In genomic region chr2:130040190-130040886, GRCm38 (mm10) we compare ENCODE assay signal across 28 mouse cellular contexts. TPM values are rescaled to one million over a fixed set of nuclear protein-coding genes. Genes with fewer than 3 reads are reported as not detected.
A peak's percentile ranks its signal among the peaks of the same experiment; 100 is the strongest.
DNase-seq lines count a peak whose midpoint lies in the region; ATAC-seq and TF ChIP-seq lines count a peak whose summit lies in the region.
"Had no signal": no experiment of that assay in that cellular context is flagged by ENCODE, and none has a peak within 500 bp of the region (broad histone marks: within the 10 kb centered on the region; RNA-seq: fewer than 3 reads in every experiment).

No protein-coding gene starts in this region.

- no peaks in the 10 kb centered on the region for H3K4me1 ChIP-seq in kidney, embryonic 14.5 days (ENCODE audit: control insufficient read depth, insufficient read depth, low read length)
- H3K4me1 ChIP-seq: embryonic facial prominence, embryonic 10.5 days; heart, embryonic 15.5 days had no signal

- no peaks in the 10 kb centered on the region for H3K9me3 ChIP-seq in kidney, embryonic 14.5 days (ENCODE audit: control insufficient read depth, low read length)
- H3K9me3 ChIP-seq: embryonic facial prominence, embryonic 10.5 days; forebrain, embryonic 15.5 days; G1E; heart, embryonic 15.5 days; hindbrain, embryonic 13.5 days had no signal

- H3K4me2 ChIP-seq in kidney, embryonic 14.5 days (replicated peaks; ENCODE audit: low read depth, low read length) = no peak overlapping the region
- H3K4me2 ChIP-seq: forebrain, embryonic 15.5 days; heart, embryonic 11.5 days; heart, embryonic 15.5 days; hindbrain, embryonic 13.5 days had no signal

- ATAC-seq in granulocyte monocyte progenitor cell, adult 5-6 weeks (replicated peaks; ENCODE audit: poor library complexity, severe bottlenecking) = peak; percentile 92
- ATAC-seq in neutrophil, adult 5-6 weeks (ENCODE audit: extremely low read depth, insufficient number of reproducible peaks, low FRiP score, poor library complexity, severe bottlenecking) = peak; percentile 39; the same call in 1 of the 2 replicates
- ATAC-seq in kidney, embryonic 14.5 days (ENCODE audit: low FRiP score, low TSS enrichment) = no peak
- ATAC-seq: CD4-positive, CD25-positive, alpha-beta regulatory T cell, adult 4 months; forebrain, embryonic 15.5 days; hindbrain, postnatal 0 days had no signal

- H3K36me3 ChIP-seq in kidney, embryonic 14.5 days (ENCODE audit: control insufficient read depth, insufficient read depth, low read length) = no peaks in the 10 kb centered on the region
- H3K36me3 ChIP-seq: embryonic facial prominence, embryonic 10.5 days; forebrain, embryonic 15.5 days; G1E; heart, embryonic 15.5 days; hindbrain, embryonic 13.5 days had no signal

- H3K27ac ChIP-seq in left cerebral cortex, adult 2 months = peak overlapping the region; percentile 79
- H3K27ac ChIP-seq in kidney, embryonic 14.5 days (ENCODE audit: low read depth, low read length) = no peak overlapping the region
- H3K27ac ChIP-seq: embryonic facial prominence, embryonic 10.5 days; forebrain, embryonic 15.5 days; heart, embryonic 15.5 days; hindbrain, embryonic 13.5 days; hindbrain, postnatal 0 days had no signal

- no peak for DNase-seq in left cerebral cortex, adult 2 months (ENCODE audit: extremely low spot score in 1 of 2, low spot score in 2 of 2)
- DNase-seq in left cerebral cortex, adult 8-10 months (ENCODE audit: low spot score in 2 of 2) = no peak
- DNase-seq in brain, adult 2 months (ENCODE audit: low read depth, low spot score) = peak; percentile 50
- DNase-seq in embryo, embryonic 10.5 days (ENCODE audit: low spot score) = no peak
- DNase-seq in thymus, postnatal 14 days = no peak
- DNase-seq: adrenal gland, postnatal 25 days; B cell, adult 2 months; cerebellum, adult 11 months; cerebellum, adult 8-10 months; cerebellum, postnatal 14 days; gastrocnemius, postnatal 14 days; heart, adult 11 months; heart, postnatal 14 days had no signal

- H3K4me3 ChIP-seq in left cerebral cortex, adult 2 months = no peak overlapping the region
- H3K4me3 ChIP-seq in kidney, embryonic 14.5 days (ENCODE audit: low read length) = no peak overlapping the region
- H3K4me3 ChIP-seq: embryonic facial prominence, embryonic 10.5 days; erythroblast, embryonic 14.5 days; forebrain, embryonic 15.5 days; heart, embryonic 15.5 days; hindbrain, embryonic 13.5 days had no signal

- intact Hi-C loops in left cerebral cortex, adult 2 months (cut with DNase I) = no loop called here

- no peak for TF ChIP-seq CTCF in left cerebral cortex, adult 2 months (IDR thresholded peaks at IDR 0.05)

- 74% methylated on average over 6 of the region's 6 CpGs for WGBS in kidney, embryonic 14.5 days

- no peaks in the 10 kb centered on the region for H3K27me3 ChIP-seq in kidney, embryonic 14.5 days (ENCODE audit: control insufficient read depth, insufficient read depth, low read length)
- H3K27me3 ChIP-seq: forebrain, embryonic 15.5 days; heart, embryonic 15.5 days; hindbrain, embryonic 13.5 days had no signal

- H3K9ac ChIP-seq in kidney, embryonic 14.5 days (ENCODE audit: low read depth, low read length) = no peak overlapping the region
- H3K9ac ChIP-seq: forebrain, embryonic 15.5 days; heart, embryonic 15.5 days; hindbrain, embryonic 13.5 days had no signal

RNA-seq across cellular contexts. Expression of gene Tgm3, which starts 28.2 kb away (rescaled TPM):
- total RNA-seq in left cerebral cortex, adult 2 months (2021) = 1 to 10 TPM; 3.2 to 3.3 TPM
- total RNA-seq in left cerebral cortex, adult 8-10 months (2022) = 1 to 10 TPM; 2.4 to 3.1 (median 2.6) TPM
- total RNA-seq in granulocyte monocyte progenitor cell, adult 5-6 weeks (2014; fragmentation: Nextera tagmentation) = not detected in 2 replicates
- total RNA-seq in granulocyte monocyte progenitor cell, adult 5-6 weeks (2017) = 0.36 TPM in 1 of 2 replicates, not detected in the other
- total RNA-seq in neutrophil, adult 5-6 weeks (2017) = 0.61 and 0.81 TPM in 2 replicates
- not detected in 2 replicates for polyA plus RNA-seq in kidney, embryonic 14.5 days (2014; fragmentation: Nextera tagmentation; extraction: Ambion mirVana)
- total RNA-seq: gastrocnemius, adult 18-20 months; hindbrain, postnatal 0 days had no signal
- polyA plus RNA-seq: CD4-positive, CD25-positive, alpha-beta regulatory T cell, adult 4 months; embryonic facial prominence, embryonic 10.5 days; erythroblast, embryonic 14.5 days; forebrain, embryonic 11.5 days; forebrain, embryonic 15.5 days; G1E; heart, embryonic 11.5 days; heart, embryonic 15.5 days; hindbrain, embryonic 13.5 days; intestine, embryonic 14.5 days had no signal
